Mouse (Mus musculus): ENCODE data around the gene Noxo1. TPM values are rescaled to one million over a fixed set of nuclear protein-coding genes. Genes with fewer than 3 reads are reported as not detected.
A peak's percentile ranks its signal among the peaks of the same experiment; 100 is the strongest.

The Noxo1 gene
- 1.8 and 2.9 TPM in 2 replicates for polyA plus RNA-seq (2015; fragmentation: Nextera tagmentation; extraction: Ambion mirVana)

- under 1% methylated on average over 67 of the region's 76 CpGs for WGBS
Measured at GRCm38 (mm10) chr17:24696011-24696697, at the start of gene Noxo1, which contains the start of gene Gfer. Gene Noxo1, plus strand, starts transcription at chr17:24696234. Gene Gfer, minus strand, starts transcription at chr17:24696156.

GRCm38 (mm10) chr17:24646381-24646780 is 49.7 kb upstream of the Noxo1 start:
- Histone ChIP-seq H3K4me1 (peaks cover 60% of the 10 kb centered on the region), H3K27ac (no peak overlapping the region), H3K4me3 (no peak overlapping the region), H3K27me3 (no peaks in the 10 kb centered on the region), H3K9ac (no peak overlapping the region), H3K4me2 (no peak overlapping the region), H3K9me3 (no peaks in the 10 kb centered on the region), H3K36me3 (peaks cover 21% of the 10 kb centered on the region)
- WGBS = 79% methylated on average over 4 of the region's 4 CpGs
- no peak for ATAC-seq (ENCODE audit: insufficient number of reproducible peaks, low FRiP score, low TSS enrichment, low read depth)

More at GRCm38 (mm10) chr17:24696011-24696697, at the start of gene Noxo1, which contains the start of gene Gfer:
- H3K4me2 ChIP-seq = peak within 1 kb of the TSS; percentile 80
- H3K27me3 ChIP-seq = peaks cover under 1% of the 10 kb centered on the region
- peak within 1 kb of the TSS; percentile 73 for H3K9ac ChIP-seq
- no peaks in the 10 kb centered on the region for H3K9me3 ChIP-seq
- peaks cover 29% of the 10 kb centered on the region for H3K4me1 ChIP-seq
- peak within 1 kb of the TSS; percentile 72 for H3K4me3 ChIP-seq
- peaks cover 39% of the 10 kb centered on the region for H3K36me3 ChIP-seq
- H3K27ac ChIP-seq = peak within 1 kb of the TSS; percentile 90
- ATAC-seq (ENCODE audit: insufficient number of reproducible peaks, low FRiP score, low TSS enrichment, low read depth) = peak; percentile 88

GRCm38 (mm10) chr17:24647493-24647892 is 48.5 kb upstream of the Noxo1 start:
- Histone ChIP-seq H3K9me3 (no peaks in the 10 kb centered on the region), H3K4me2 (0 out of 2 replicates have a peak overlapping the region, but pooled peaks have one; percentile 7), H3K4me3 (no peak overlapping the region), H3K27ac (peak overlapping the region; percentile 22; the same call in 1 of the 2 replicates), H3K9ac (peak overlapping the region; percentile 10; the same call in 1 of the 2 replicates), H3K27me3 (no peaks in the 10 kb centered on the region), H3K4me1 (peaks cover 60% of the 10 kb centered on the region), H3K36me3 (peaks cover 13% of the 10 kb centered on the region; the same call in 1 of the 2 replicates)
- WGBS = 75% methylated on average over 11 of the region's 11 CpGs
- ATAC-seq (ENCODE audit: insufficient number of reproducible peaks, low FRiP score, low TSS enrichment, low read depth) = no peak

GRCm38 (mm10) chr17:24648731-24649377 is 47.2 kb upstream of the Noxo1 start:
- no peak overlapping the region for H3K27ac ChIP-seq

GRCm38 (mm10) chr17:24649581-24650069 is 46.4 kb upstream of the Noxo1 start:
- Histone ChIP-seq H3K36me3 (peaks cover 11% of the 10 kb centered on the region; the same call in 1 of the 2 replicates), H3K4me3 (peak overlapping the region; percentile 92), H3K9me3 (no peaks in the 10 kb centered on the region), H3K4me2 (peak overlapping the region; percentile 97), H3K27me3 (no peaks in the 10 kb centered on the region), H3K9ac (peak overlapping the region; percentile 89), H3K4me1 (peaks cover 45% of the 10 kb centered on the region), H3K27ac (peak overlapping the region; percentile 84)
- ATAC-seq (ENCODE audit: insufficient number of reproducible peaks, low FRiP score, low TSS enrichment, low read depth) = peak; percentile 20; the same call in 1 of the 2 replicates
- WGBS = 1% methylated on average over 35 of the region's 35 CpGs

More at GRCm38 (mm10) chr17:24648731-24649377, 47.2 kb upstream of the Noxo1 start:
- Histone ChIP-seq H3K4me3 (peak overlapping the region; percentile 92), H3K9me3 (no peaks in the 10 kb centered on the region), H3K4me2 (peak overlapping the region; percentile 97), H3K36me3 (peaks cover 13% of the 10 kb centered on the region; the same call in 1 of the 2 replicates), H3K27me3 (no peaks in the 10 kb centered on the region), H3K4me1 (peaks cover 53% of the 10 kb centered on the region), H3K9ac (no peak overlapping the region)
- 66% methylated on average over 10 of the region's 10 CpGs for WGBS
- ATAC-seq (ENCODE audit: insufficient number of reproducible peaks, low FRiP score, low TSS enrichment, low read depth) = no peak

GRCm38 (mm10) chr17:24650070-24650616 is 45.9 kb upstream of the Noxo1 start, which contains the start of gene Slc9a3r2:
Gene Slc9a3r2, minus strand, starts transcription at chr17:24650327.
- Histone ChIP-seq H3K4me1 (peaks cover 40% of the 10 kb centered on the region), H3K9me3 (no peaks in the 10 kb centered on the region), H3K36me3 (peaks cover 7% of the 10 kb centered on the region; the same call in 1 of the 2 replicates), H3K4me2 (peak within 1 kb of the TSS; percentile 97), H3K27ac (peak within 1 kb of the TSS; percentile 84), H3K4me3 (peak within 1 kb of the TSS; percentile 92), H3K27me3 (no peaks in the 10 kb centered on the region), H3K9ac (peak within 1 kb of the TSS; percentile 89)
- ATAC-seq (ENCODE audit: insufficient number of reproducible peaks, low FRiP score, low TSS enrichment, low read depth) = peak; percentile 56
- under 1% methylated on average over 33 of the region's 41 CpGs for WGBS

GRCm38 (mm10) chr17:24650766-24651165 is 45.3 kb upstream of the Noxo1 start:
- WGBS = 77% methylated on average over 4 of the region's 4 CpGs
- no peaks in the 10 kb centered on the region for H3K9me3 ChIP-seq
- H3K27me3 ChIP-seq = no peaks in the 10 kb centered on the region
- no peak overlapping the region for H3K4me3 ChIP-seq
- no peak overlapping the region for H3K27ac ChIP-seq
- peaks cover 33% of the 10 kb centered on the region for H3K4me1 ChIP-seq
- H3K36me3 ChIP-seq = peaks cover 7% of the 10 kb centered on the region; the same call in 1 of the 2 replicates
- ATAC-seq (ENCODE audit: insufficient number of reproducible peaks, low FRiP score, low TSS enrichment, low read depth) = no peak
- no peak overlapping the region for H3K4me2 ChIP-seq
- no peak overlapping the region for H3K9ac ChIP-seq

GRCm38 (mm10) chr17:24651835-24652234 is 44.2 kb upstream of the Noxo1 start:
- Histone ChIP-seq H3K36me3 (peaks cover 6% of the 10 kb centered on the region; the same call in 1 of the 2 replicates), H3K27ac (no peak overlapping the region), H3K4me3 (no peak overlapping the region), H3K4me2 (no peak overlapping the region), H3K4me1 (peaks cover 29% of the 10 kb centered on the region), H3K9ac (no peak overlapping the region), H3K27me3 (peaks cover 6% of the 10 kb centered on the region), H3K9me3 (no peaks in the 10 kb centered on the region)
- ATAC-seq (ENCODE audit: insufficient number of reproducible peaks, low FRiP score, low TSS enrichment, low read depth) = no peak
- whole genome bisulfite sequencing = 74% methylated on average over 3 of the region's 3 CpGs

GRCm38 (mm10) chr17:24653967-24654710 is 41.9 kb upstream of the Noxo1 start:
- ATAC-seq (ENCODE audit: insufficient number of reproducible peaks, low FRiP score, low TSS enrichment, low read depth) = 0 out of 2 replicates have a peak, but pooled peaks have one; percentile 36
- 4% methylated on average over 19 of the region's 19 CpGs for WGBS
- no peak overlapping the region for H3K9ac ChIP-seq
- no peaks in the 10 kb centered on the region for H3K9me3 ChIP-seq
- no peaks in the 10 kb centered on the region for H3K36me3 ChIP-seq
- peak overlapping the region; percentile 32 for H3K4me3 ChIP-seq
- peaks cover 29% of the 10 kb centered on the region for H3K27me3 ChIP-seq
- peak overlapping the region; percentile 51 for H3K4me2 ChIP-seq
- peaks cover 29% of the 10 kb centered on the region for H3K4me1 ChIP-seq
- peak overlapping the region; percentile 44; the same call in 1 of the 2 replicates for H3K27ac ChIP-seq

- no peak for ATAC-seq (ENCODE audit: insufficient number of reproducible peaks, low FRiP score, low TSS enrichment, low read depth)
- no peak overlapping the region for H3K4me2 ChIP-seq
- H3K9me3 ChIP-seq = no peaks in the 10 kb centered on the region
- WGBS = 70% methylated on average over 4 of the region's 4 CpGs
- no peak overlapping the region for H3K27ac ChIP-seq
- no peak overlapping the region for H3K9ac ChIP-seq
- H3K4me1 ChIP-seq = peaks cover 20% of the 10 kb centered on the region
- no peaks in the 10 kb centered on the region for H3K36me3 ChIP-seq
- H3K27me3 ChIP-seq = peaks cover 36% of the 10 kb centered on the region
- no peak overlapping the region for H3K4me3 ChIP-seq
Measured at GRCm38 (mm10) chr17:24654969-24655368, 41.1 kb upstream of the Noxo1 start.
